Mouse (Mus musculus): ENCODE results near the gene Gm43951. TPM values are rescaled to one million over a fixed set of nuclear protein-coding genes. Genes with fewer than 3 reads are reported as not detected.

The Gm43951 gene
- polyA plus RNA-seq, 1 experiment, result 5.1 TPM

DNA sequence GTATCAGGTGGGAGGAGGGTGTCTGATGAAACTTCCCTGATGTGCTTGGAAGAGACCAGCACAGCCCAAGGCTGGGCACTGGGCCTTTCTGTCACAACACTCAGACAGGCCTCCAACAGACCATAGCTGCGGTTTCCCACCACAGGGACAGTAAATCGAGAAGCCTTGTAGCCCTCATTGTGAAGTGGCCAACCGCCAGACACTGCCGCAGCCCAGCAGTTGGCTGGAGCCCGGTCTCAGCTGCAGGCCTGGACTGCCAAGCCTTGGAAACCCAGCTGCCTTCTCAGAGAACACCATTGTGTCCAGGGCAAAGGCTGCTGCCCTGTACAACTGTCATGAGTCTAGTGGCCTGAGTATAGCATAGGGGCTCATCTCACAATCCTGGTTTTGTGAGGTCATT, 27.4 kb upstream of the Gm43951 start:
- TF ChIP-seq CTCF (IDR thresholded peaks at IDR 0.05; ENCODE audit: low read depth, low read length) (no peak), POLR2A (IDR thresholded peaks at IDR 0.05; ENCODE audit: insufficient read depth, low read length) (no peak), EP300 (IDR thresholded peaks at IDR 0.05; ENCODE audit: insufficient read depth, low read depth, low read length) (no peak)
- Histone ChIP-seq H3K36me3 (ENCODE audit: control insufficient read depth, insufficient read depth, low read length, poor library complexity, severe bottlenecking) (no peaks in the 10 kb centered on the region), H3K9me3 (replicated peaks; ENCODE audit: control insufficient read depth, insufficient read depth, low read length, poor library complexity, severe bottlenecking) (no peaks in the 10 kb centered on the region), H3K9ac (ENCODE audit: low read depth, poor library complexity, severe bottlenecking) (no peak overlapping the region), H3K27ac (ENCODE audit: insufficient read depth, low read length) (no peak overlapping the region), H3K27me3 (ENCODE audit: control insufficient read depth, insufficient read depth, low read length, poor library complexity, severe bottlenecking) (no peaks in the 10 kb centered on the region), H3K4me3 (ENCODE audit: low read depth, low read length) (no peak overlapping the region), H3K4me1 (ENCODE audit: control insufficient read depth, insufficient read depth, low read length) (no peaks in the 10 kb centered on the region)

DNA sequence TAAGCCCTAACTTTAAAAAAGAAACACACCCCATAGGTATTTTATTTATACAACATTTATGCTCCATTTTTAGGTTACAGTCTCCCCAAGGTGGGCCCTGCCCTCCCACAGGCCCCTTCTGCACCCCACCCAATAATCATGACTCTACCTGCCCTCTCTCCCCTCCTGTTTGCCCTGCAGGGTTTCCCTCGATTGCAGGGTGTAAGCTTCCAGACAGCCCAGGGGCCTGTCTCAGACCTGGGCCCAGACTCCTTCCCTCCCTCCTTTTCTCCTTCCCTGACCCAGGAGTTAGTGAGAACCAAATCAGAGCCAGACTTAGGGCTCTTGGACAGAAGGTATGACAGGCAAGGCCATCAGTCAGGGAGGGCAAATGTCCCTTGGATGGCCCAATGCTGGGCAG, 26.4 kb upstream of the Gm43951 start:
- Histone ChIP-seq H3K27me3 (ENCODE audit: control insufficient read depth, insufficient read depth, low read length, poor library complexity, severe bottlenecking) (no peaks in the 10 kb centered on the region), H3K36me3 (ENCODE audit: control insufficient read depth, insufficient read depth, low read length, poor library complexity, severe bottlenecking) (no peaks in the 10 kb centered on the region), H3K4me1 (ENCODE audit: control insufficient read depth, insufficient read depth, low read length) (no peaks in the 10 kb centered on the region), H3K27ac (ENCODE audit: insufficient read depth, low read length) (no peak overlapping the region), H3K4me3 (ENCODE audit: low read depth, low read length) (no peak overlapping the region), H3K9me3 (replicated peaks; ENCODE audit: control insufficient read depth, insufficient read depth, low read length, poor library complexity, severe bottlenecking) (no peaks in the 10 kb centered on the region), H3K9ac (ENCODE audit: low read depth, poor library complexity, severe bottlenecking) (no peak overlapping the region)
- no peak for TF ChIP-seq POLR2A (IDR thresholded peaks at IDR 0.05; ENCODE audit: insufficient read depth, low read length)
- TF ChIP-seq EP300 (IDR thresholded peaks at IDR 0.05; ENCODE audit: insufficient read depth, low read depth, low read length), result no peak
- no peak for TF ChIP-seq CTCF (IDR thresholded peaks at IDR 0.05; ENCODE audit: low read depth, low read length)

DNA sequence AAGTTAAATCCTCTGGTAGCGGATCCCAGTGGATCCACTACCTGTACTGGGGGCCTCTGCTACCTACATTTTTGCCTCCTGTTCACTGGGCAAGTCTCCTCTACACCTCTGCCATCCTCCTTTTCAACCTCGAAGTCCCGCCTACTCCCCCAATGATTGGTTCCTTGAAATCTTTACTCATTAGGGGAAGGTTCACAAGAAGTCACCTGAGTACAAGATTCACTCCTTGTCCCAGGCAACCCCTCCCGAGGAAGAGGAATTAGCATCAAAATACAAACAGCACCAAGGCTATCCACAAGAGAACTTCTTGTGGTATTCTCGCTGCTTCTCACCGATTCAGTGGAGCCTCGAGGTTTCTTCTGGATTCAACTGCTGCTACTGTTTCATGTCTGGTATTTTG, 25.4 kb upstream of the Gm43951 start:
- TF ChIP-seq CTCF (IDR thresholded peaks at IDR 0.05; ENCODE audit: low read depth, low read length) (no peak), EP300 (IDR thresholded peaks at IDR 0.05; ENCODE audit: insufficient read depth, low read depth, low read length) (no peak), POLR2A (IDR thresholded peaks at IDR 0.05; ENCODE audit: insufficient read depth, low read length) (no peak)
- H3K4me1 ChIP-seq (ENCODE audit: control insufficient read depth, insufficient read depth, low read length), result no peaks in the 10 kb centered on the region

DNA sequence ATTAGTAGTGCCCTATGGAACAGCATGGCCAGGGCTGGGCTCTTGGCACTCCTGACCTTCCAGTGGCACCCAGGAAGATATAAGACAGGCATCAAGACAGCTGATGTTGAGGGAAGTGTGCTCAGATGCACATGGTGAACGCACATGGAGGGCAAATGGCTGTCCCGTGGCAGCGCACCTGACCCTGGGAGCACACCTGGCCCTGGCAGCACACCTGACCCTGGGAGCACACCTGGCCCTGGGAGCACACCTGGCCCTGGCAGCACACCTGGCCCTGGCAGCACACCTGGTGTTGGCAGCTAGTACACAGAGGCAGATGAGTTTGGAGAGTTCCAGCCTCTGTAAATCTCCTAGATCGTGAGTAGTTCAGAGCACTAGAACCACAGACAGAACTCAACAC, 21.9 kb upstream of the Gm43951 start:
- Histone ChIP-seq H3K9ac (ENCODE audit: low read depth, poor library complexity, severe bottlenecking) (no peak overlapping the region), H3K27me3 (ENCODE audit: control insufficient read depth, insufficient read depth, low read length, poor library complexity, severe bottlenecking) (no peaks in the 10 kb centered on the region), H3K4me1 (ENCODE audit: control insufficient read depth, insufficient read depth, low read length) (peaks cover 2% of the 10 kb centered on the region), H3K9me3 (replicated peaks; ENCODE audit: control insufficient read depth, insufficient read depth, low read length, poor library complexity, severe bottlenecking) (no peaks in the 10 kb centered on the region), H3K27ac (ENCODE audit: insufficient read depth, low read length) (no peak overlapping the region), H3K4me3 (ENCODE audit: low read depth, low read length) (no peak overlapping the region), H3K36me3 (ENCODE audit: control insufficient read depth, insufficient read depth, low read length, poor library complexity, severe bottlenecking) (no peaks in the 10 kb centered on the region)
- TF ChIP-seq CTCF (IDR thresholded peaks at IDR 0.05; ENCODE audit: low read depth, low read length) (no peak), EP300 (IDR thresholded peaks at IDR 0.05; ENCODE audit: insufficient read depth, low read depth, low read length) (no peak), POLR2A (IDR thresholded peaks at IDR 0.05; ENCODE audit: insufficient read depth, low read length) (no peak)

More for the DNA sequence above, 25.4 kb upstream of the Gm43951 start:
- H3K4me3 ChIP-seq (ENCODE audit: low read depth, low read length), result no peak overlapping the region
- H3K27me3 ChIP-seq (ENCODE audit: control insufficient read depth, insufficient read depth, low read length, poor library complexity, severe bottlenecking), result no peaks in the 10 kb centered on the region
- no peak overlapping the region for H3K9ac ChIP-seq (ENCODE audit: low read depth, poor library complexity, severe bottlenecking)
- no peak overlapping the region for H3K27ac ChIP-seq (ENCODE audit: insufficient read depth, low read length)
- H3K36me3 ChIP-seq (ENCODE audit: control insufficient read depth, insufficient read depth, low read length, poor library complexity, severe bottlenecking), result no peaks in the 10 kb centered on the region
- no peaks in the 10 kb centered on the region for H3K9me3 ChIP-seq (replicated peaks; ENCODE audit: control insufficient read depth, insufficient read depth, low read length, poor library complexity, severe bottlenecking)

DNA sequence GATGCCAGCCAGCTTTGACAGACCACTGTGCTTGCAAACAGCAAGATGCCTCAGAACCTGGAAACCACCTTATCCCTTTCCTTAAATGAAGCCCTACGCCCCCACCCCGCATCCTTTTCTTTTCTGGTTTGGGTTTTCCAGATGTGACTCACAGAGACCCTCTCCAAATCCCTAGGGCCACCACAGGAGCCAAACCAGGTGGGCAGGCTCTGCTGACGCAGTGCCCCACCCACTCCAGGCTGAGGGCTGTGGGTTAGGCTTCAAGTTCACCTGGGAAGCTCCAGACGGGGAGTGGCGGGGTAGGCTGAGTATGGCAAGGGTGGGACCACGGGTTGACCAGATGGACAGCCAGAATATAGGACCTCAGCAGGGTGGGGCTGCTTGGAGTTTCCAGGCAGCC, 20.3 kb upstream of the Gm43951 start:
- H3K4me1 ChIP-seq (ENCODE audit: control insufficient read depth, insufficient read depth, low read length), result peaks cover 2% of the 10 kb centered on the region
- H3K9ac ChIP-seq (ENCODE audit: low read depth, poor library complexity, severe bottlenecking), result no peak overlapping the region
- TF ChIP-seq CTCF (IDR thresholded peaks at IDR 0.05; ENCODE audit: low read depth, low read length) (no peak), POLR2A (IDR thresholded peaks at IDR 0.05; ENCODE audit: insufficient read depth, low read length) (no peak), EP300 (IDR thresholded peaks at IDR 0.05; ENCODE audit: insufficient read depth, low read depth, low read length) (no peak)
- no peaks in the 10 kb centered on the region for H3K36me3 ChIP-seq (ENCODE audit: control insufficient read depth, insufficient read depth, low read length, poor library complexity, severe bottlenecking)
- H3K9me3 ChIP-seq (replicated peaks; ENCODE audit: control insufficient read depth, insufficient read depth, low read length, poor library complexity, severe bottlenecking), result no peaks in the 10 kb centered on the region
- H3K27me3 ChIP-seq (ENCODE audit: control insufficient read depth, insufficient read depth, low read length, poor library complexity, severe bottlenecking), result no peaks in the 10 kb centered on the region
- H3K4me3 ChIP-seq (ENCODE audit: low read depth, low read length), result no peak overlapping the region
- no peak overlapping the region for H3K27ac ChIP-seq (ENCODE audit: insufficient read depth, low read length)

DNA sequence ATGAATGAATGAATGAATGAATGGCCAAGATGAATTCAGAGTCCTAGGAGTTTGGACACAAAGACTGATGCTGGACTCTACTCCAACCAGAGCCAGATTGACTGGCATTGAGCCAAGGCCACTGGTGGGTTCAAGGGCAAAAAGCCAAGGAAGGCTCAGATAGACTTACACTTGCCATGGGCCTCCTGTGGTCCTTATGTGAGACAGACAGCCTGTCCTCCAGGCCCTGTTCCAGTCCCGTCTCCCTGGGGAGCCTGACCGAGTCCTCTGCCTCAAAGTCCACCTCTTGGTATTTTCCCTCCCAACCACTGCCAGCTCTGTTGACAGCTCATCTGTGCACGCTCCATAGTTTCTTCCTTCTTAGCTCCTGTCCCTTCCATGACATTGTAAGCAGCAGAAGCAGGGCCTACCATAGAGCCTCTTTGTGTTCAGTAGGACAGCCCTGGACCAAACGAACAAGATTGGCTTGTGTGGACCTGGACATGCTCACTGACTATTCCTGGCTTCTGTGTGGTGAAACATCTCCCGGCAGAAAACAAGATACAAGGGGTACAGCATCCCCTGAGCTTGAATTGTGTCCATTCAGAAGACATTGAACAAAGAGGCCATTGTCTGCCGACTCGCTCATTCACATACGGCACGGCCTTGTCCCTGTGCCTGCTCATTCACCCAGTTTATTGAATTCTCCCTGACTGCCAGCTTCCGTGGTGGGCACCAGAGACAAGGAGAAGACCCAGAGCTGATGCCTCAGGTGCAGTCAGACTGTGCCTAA, 19.6 kb upstream of the Gm43951 start:
- no peaks in the 10 kb centered on the region for H3K9me3 ChIP-seq (replicated peaks; ENCODE audit: control insufficient read depth, insufficient read depth, low read length, poor library complexity, severe bottlenecking)
- H3K27ac ChIP-seq (ENCODE audit: insufficient read depth, low read length), result no peak overlapping the region
- H3K4me3 ChIP-seq (ENCODE audit: low read depth, low read length), result no peak overlapping the region
- TF ChIP-seq EP300 (IDR thresholded peaks at IDR 0.05; ENCODE audit: insufficient read depth, low read depth, low read length), result no peak
- TF ChIP-seq CTCF (IDR thresholded peaks at IDR 0.05; ENCODE audit: low read depth, low read length), result no peak
- H3K36me3 ChIP-seq (ENCODE audit: control insufficient read depth, insufficient read depth, low read length, poor library complexity, severe bottlenecking), result no peaks in the 10 kb centered on the region
- H3K9ac ChIP-seq (ENCODE audit: low read depth, poor library complexity, severe bottlenecking), result no peak overlapping the region
- H3K27me3 ChIP-seq (ENCODE audit: control insufficient read depth, insufficient read depth, low read length, poor library complexity, severe bottlenecking), result no peaks in the 10 kb centered on the region
- H3K4me1 ChIP-seq (ENCODE audit: control insufficient read depth, insufficient read depth, low read length), result peaks cover 2% of the 10 kb centered on the region

Measured in ES-Bruce4 (cell line).